Mouse (Mus musculus): ENCODE measurements around the gene 1700088E04Rik.

The 1700088E04Rik gene

GRCm38 (mm10) chr15:79140866-79141565 lies at the start of gene 1700088E04Rik, which contains the start of gene Polr2f:
Gene 1700088E04Rik, minus strand, starts transcription at chr15:79141253.
Gene Polr2f, plus strand, starts transcription at chr15:79141009.
- DNase-seq (ENCODE audit: low read depth) = peak; percentile 97

DNA sequence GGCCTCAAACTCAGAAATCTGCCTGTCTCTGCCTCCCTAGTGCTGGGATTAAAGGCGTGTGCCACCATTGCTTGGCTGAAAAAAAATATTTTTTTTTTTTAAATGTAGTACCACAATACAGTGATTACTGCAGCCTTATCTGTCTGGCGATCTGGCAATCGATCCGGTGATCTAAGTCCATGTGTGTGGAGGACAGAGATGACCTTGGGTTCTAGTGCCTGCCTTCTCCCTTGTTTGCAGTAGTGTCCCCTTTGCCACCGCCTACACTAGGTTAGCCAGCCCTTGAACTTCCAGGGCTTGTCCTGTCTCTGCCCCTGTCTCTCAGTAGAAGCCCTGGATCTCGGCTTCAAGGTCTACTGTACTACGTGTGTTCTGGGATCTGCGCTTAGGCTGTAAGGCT lies 46.8 kb upstream of the 1700088E04Rik start:
- no peak for DNase-seq (ENCODE audit: low read depth)

DNA sequence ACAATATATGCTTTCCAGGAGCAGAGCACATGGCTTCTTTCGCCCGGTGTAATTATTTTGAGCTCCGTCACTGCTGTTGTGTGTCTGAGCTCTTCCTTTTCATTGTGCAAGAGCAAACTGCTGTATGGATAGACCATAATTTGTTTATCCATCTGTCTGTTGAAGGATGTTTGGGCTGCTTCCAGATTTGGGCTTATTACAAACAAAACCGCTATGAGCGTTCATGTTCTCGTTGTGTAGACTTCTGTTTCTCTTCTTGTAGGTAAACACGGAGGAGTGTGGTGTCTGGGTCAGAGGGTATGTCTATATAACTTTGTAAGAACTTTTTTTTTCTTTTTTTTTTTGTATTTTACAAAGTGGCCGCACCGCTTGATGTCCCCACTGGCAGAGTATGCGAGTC lies 44.2 kb upstream of the 1700088E04Rik start:
- peak; percentile 60 for DNase-seq (ENCODE audit: low read depth)

- peak; percentile 25 for DNase-seq (ENCODE audit: low read depth)
Observed at GRCm38 (mm10) chr15:79176905-79177304, 35.9 kb upstream of the 1700088E04Rik start.

DNA sequence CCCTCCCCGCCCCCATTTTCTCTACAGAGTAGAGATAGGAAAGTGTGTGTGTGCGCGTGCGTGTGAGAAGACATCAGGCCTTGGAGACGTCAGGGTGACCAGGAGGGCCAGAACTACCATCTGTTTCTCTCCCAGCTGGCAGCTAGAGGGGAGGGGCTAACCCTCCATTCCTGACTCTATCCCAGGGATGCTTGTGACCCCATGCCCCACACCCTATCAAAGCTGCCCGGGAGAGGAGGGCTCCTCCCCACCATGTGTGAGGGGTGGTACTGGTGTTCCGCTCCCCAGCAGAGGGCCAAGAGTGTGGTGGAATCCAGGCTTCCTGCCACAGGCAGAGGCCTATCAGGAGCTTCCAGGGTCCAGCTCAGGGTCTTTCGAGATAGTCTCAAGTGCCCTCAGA lies 25.7 kb upstream of the 1700088E04Rik start:
- no peak for DNase-seq (ENCODE audit: low read depth)

DNA sequence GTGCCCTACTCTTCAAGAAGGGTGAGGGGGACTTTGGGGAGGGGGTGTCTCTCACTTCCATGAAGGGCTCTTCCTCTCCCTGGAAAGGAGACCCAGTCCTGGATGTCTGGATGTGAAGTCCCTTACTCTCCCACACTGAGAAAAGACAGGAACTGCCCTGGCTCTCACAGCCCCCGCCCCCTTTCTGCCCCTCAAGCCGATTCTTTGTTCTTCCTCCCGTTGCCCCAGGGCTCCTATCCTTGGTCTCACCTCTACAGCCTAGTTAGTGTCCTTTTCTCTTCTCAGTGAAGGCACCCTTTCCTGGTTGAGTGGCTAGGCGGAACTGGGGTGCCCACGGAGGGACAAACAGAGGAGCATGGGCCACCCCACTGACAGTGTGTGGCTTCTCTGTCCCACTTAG lies 24.1 kb upstream of the 1700088E04Rik start, which contains the start of gene Sox10:
Gene Sox10, minus strand, starts transcription at position 101 of the 400 bp plus-strand sequence.
- no peak for DNase-seq (ENCODE audit: low read depth)

GRCm38 (mm10) chr15:79164251-79164650 lies 23.2 kb upstream of the 1700088E04Rik start:
- DNase-seq (ENCODE audit: low read depth) = no peak

DNA sequence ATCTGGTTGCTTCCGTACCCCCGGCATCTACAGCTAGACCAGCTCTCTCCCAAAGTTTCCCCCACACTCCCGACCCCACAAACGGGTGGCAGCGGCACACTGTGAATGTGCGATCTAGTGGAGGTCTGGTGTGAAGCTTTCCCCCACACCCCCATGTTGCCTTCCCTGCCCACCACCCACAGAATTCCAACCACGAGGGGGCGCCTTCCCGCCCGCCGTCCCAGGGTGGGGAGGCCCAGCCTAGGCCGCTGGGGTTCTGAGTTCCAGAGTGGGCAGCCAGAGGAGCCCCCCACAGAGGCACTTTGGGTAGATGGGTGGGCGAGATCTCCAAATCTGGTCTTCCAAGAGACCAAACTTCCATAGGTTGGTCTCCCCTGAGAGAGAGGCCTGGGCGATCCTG lies 21.8 kb upstream of the 1700088E04Rik start:
- no peak for DNase-seq (ENCODE audit: low read depth)

DNA sequence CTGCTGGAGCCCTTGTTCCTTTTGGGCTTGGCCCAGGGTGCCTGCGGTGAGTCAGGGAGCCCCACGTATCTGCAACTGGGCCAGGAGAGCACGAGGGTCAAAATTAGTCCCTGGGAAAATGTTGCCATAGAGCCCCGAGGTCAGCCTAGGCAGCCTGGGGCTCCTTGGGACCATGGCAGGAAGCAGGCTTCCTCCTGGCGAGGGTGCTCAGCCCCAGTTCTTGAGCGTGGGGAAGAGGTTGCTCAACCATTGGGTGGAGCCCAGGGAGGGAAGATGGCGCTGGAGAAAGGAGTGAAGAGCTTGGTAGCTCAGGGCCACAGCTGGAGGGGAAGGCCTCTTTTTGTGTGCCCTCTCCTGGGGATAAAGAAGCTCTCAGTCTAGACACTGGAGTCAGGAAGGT lies 21.2 kb upstream of the 1700088E04Rik start:
- peak; percentile 58 for DNase-seq (ENCODE audit: low read depth)

- no peak for DNase-seq (ENCODE audit: low read depth)
Observed at GRCm38 (mm10) chr15:79155572-79155971, 14.5 kb upstream of the 1700088E04Rik start.

- no peak for DNase-seq (ENCODE audit: low read depth)
Observed at GRCm38 (mm10) chr15:79152709-79153108, 11.7 kb upstream of the 1700088E04Rik start.

- no peak for DNase-seq (ENCODE audit: low read depth)
Observed at GRCm38 (mm10) chr15:79151881-79152280, 10.8 kb upstream of the 1700088E04Rik start.

- DNase-seq (ENCODE audit: low read depth) = peak; percentile 91
Observed at GRCm38 (mm10) chr15:79148533-79148932, 7.5 kb upstream of the 1700088E04Rik start.

DNA sequence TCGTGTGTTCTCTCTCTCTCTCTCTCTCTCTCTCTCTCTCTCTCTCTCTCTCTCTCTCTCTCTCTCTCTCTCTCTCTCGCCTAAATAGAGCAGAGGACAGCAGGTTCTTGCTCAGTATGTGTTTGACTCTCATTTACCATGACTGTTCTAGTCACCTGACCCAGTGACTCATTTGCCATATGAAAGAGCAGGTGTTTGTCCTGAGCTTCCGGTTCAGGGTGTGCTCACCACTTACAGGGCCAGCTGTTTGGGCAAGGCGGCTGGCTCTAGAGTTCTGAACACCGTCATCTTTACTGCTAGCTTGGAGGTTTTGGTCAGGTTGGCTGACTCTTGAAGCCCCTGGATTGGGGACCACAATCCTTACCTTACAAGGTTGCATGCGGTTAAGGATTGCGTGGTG lies 4.5 kb upstream of the 1700088E04Rik start:
- DNase-seq (ENCODE audit: low read depth) = no peak

DNA sequence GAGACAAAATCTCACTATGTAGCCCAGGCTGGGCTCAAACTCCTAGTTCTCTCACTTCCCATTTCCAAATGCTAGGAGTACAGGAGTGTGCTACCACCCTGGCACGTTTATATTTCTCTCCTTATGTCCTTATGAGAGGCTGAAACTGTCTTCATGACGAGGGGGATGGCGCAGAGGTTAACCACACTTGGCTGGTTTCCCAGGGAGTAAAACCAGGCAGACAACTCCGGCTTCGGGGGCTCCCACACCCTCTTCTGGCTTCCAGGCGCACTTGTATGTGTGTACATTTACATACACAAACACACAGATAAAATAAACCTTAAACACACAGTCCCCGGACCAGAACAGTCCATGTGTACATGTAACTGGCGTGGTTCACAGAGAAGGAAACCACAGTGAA lies 3.0 kb upstream of the 1700088E04Rik start:
- DNase-seq (ENCODE audit: low read depth) = no peak

GRCm38 (mm10) chr15:79143316-79143715 lies 2.3 kb upstream of the 1700088E04Rik start:
- DNase-seq (ENCODE audit: low read depth) = no peak

- no peak for DNase-seq (ENCODE audit: low read depth)
Observed at GRCm38 (mm10) chr15:79141566-79141917, 489 bp upstream of the 1700088E04Rik start.

DNA sequence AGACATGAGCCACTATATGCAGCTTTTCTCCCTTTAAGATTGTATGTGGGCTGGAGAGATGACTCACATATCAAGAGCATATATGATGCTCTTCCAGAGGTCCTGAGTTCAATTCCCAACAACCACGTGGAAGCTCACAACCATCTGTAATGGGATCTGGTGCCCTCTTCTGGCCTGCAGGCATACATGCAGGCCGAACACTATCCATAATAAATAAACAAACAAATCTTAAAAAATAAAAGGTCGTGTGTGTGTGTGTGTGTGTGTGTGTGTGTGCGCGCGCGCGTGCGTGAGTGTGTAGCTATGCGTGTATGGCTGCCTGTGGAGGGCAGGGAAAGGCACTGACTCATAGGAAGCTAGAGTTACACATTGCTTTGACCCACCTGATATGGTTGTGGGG lies 1.4 kb downstream of the 1700088E04Rik start:
- DNase-seq (ENCODE audit: low read depth) = peak; percentile 79

DNA sequence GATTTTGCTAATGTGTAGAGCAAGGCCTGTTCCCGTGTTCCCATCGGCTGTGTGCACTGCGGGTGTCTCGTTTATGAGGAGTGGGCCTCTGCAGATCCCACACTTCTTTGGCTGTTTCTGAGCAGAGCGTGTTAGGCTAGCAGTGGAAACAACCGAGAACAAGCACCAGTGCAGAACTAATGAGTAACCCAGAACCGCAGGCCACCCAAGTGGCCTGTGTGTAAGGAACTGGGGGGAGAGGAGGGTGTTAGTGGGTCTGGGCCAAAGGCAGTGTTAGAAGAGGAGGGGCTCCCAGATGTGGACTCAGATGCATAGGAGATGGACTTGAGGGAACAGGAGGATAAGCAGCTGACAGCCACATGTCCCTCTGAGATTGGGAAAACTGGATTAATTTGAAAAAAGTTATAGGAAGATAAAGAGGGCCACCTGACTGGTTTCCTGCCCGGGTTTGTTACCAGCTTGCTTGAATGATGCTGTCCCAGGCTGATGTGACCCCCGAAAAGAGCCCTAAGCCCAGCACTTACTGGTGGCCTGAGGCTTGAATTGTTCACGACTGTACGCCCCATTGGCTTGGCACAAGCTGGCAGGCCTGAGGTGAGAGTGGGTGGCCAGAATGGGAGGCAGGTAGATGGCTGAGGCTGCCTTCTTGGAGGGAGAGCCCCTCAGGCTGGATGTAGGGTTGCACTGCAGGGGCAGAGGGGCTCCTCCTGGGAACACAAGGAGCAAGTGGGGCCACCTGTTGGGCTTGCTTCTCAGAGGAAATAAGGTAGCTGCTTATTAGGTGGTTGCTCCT lies 5.1 kb downstream of the 1700088E04Rik start:
- DNase-seq (ENCODE audit: low read depth) = no peak

DNA sequence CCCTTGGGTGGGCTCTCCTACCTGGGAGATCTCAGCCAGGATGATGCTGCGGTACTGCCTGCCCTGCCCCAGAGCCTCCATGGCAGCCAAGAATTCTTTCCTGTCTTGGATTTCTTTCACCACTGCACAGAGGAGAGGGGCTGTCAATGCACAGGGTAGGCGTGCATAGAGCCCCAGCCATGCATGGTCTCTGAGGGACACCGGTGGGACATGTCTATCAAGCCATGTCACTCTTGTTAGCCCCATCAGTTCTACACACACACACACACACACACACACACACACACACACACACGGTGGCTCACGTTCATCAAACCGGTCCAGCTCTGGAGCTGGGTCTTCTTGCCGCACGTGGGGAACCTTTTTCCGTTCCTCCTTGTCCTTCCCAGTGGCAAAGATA lies 5.7 kb downstream of the 1700088E04Rik start:
- DNase-seq (ENCODE audit: low read depth) = no peak

DNA sequence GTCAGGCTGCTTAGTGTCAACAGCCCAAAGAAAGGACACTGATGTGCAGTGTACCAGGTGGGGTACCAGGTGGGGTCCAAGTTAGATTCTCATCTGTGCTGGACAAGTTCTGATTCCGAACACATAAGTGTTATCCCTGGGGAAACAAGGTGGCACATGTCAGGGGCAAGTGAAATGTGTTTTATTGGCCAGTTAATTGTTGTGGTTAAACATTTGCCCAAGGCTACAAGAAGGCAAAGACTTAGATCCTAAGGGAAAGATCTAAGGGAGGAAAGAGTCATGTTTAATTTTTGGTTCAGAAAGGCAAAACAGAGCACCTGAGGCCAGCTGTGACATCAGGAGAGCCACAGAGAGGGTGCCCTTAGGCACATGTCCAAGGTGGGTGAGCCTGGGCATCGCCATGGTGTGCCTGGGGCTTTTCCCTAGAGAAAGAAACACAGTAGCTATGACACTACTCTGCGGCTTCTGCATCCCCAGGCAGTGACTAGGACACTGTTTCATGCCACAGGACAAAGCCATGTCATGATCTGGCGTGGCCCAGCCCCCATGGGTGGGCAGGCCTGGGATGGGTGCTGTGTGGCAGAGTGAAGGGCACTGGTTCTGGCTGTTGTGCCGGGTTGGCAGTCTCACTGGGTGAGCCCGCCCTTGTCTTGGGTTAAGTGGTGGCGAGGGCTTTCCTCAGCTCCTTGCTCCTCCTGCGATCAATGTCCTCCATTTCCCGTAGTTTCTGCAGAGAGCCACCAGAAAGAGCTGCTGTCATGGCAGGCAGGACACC lies 6.4 kb downstream of the 1700088E04Rik start:
- DNase-seq (ENCODE audit: low read depth) = no peak

DNA sequence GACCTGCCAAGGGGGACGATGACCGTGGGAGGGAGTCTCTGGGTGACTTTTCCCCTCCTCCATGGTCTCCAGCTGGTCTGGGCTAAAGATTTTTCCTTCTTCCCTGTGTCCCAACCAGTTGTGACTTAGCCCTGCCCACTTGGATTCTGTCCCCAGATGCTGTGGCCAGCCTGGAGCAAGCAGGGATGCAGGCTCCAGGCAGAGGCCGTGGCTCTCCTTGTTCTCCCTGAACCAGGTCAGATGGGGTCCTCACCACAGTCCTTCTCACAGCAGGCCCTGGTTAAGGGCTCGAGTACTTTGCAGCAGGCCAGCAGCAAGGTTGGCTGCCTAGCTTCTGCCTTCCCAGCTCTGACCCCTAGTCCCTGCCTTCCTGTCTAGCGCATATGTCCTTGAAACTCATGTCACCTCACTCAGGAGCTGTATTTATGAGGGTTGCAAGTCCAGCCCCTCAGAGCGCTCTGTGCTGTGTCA lies 7.8 kb downstream of the 1700088E04Rik start:
- DNase-seq (ENCODE audit: low read depth) = no peak

Measured in NIH3T3 (cell line).